Mouse (Mus musculus) limb, embryonic 15.5 days (tissue): ENCODE measurements around the gene Dusp3. TPM values are rescaled to one million over a fixed set of nuclear protein-coding genes. Genes with fewer than 3 reads are reported as not detected.

Source experiments
- ATAC-seq: fragments of 200-750 bp; cut with Nextera tagmentation; 2 replicates; pipeline ENCODE4 v1.8.0; 2017; ENCODE audit warnings: low read depth, moderate TSS enrichment; ENCODE audit not compliant: insufficient number of reproducible peaks, low FRiP score, low TSS enrichment
- H3K27ac ChIP-seq: fragments of 300-500 bp; sonication (generic); 2 replicates; pipeline ENCODE4 v1.5.1; 2015; ENCODE audit warnings: moderate library complexity, mild to moderate bottlenecking, inconsistent platforms
- H3K27me3 ChIP-seq: fragments of 300-500 bp; sonication (generic); 2 replicates; pipeline ENCODE4 v1.6.1; 2015; ENCODE audit warnings: inconsistent platforms
- H3K36me3 ChIP-seq: fragments of 300-500 bp; sonication (generic); 2 replicates; pipeline ENCODE4 v1.6.1; 2015; ENCODE audit warnings: inconsistent platforms
- H3K4me1 ChIP-seq: fragments of 300-500 bp; sonication (generic); 2 replicates; pipeline ENCODE4 v1.6.1; 2015; ENCODE audit warnings: inconsistent platforms
- H3K4me2 ChIP-seq: fragments of 300-500 bp; sonication (generic); 2 replicates; pipeline ENCODE4 v1.6.1; 2015; ENCODE audit warnings: mild to moderate bottlenecking, inconsistent platforms
- H3K4me3 ChIP-seq: fragments of 300-500 bp; sonication (generic); 2 replicates; pipeline ENCODE4 v1.5.1; 2015; ENCODE audit warnings: mild to moderate bottlenecking, inconsistent platforms
- H3K9ac ChIP-seq: fragments of 300-500 bp; sonication (generic); 2 replicates; pipeline ENCODE4 v1.6.1; 2015; ENCODE audit warnings: inconsistent platforms
- H3K9me3 ChIP-seq: fragments of 300-500 bp; sonication (generic); 2 replicates; pipeline ENCODE4 v1.6.1; 2016; ENCODE audit warnings: inconsistent platforms
- WGBS: fragments of 180-500 bp; shearing (Covaris S2); methylation state at CpG from one replicate; pipeline ENCODE4 v1.1.7; 2015; 5-methylcytosine and 5-hydroxymethylcytosine counted together
- polyA plus RNA-seq: library from polyadenylated mRNA; unstranded; fragments of >200 nt; fragmentation: Nextera tagmentation; extraction: Ambion mirVana; gene quantifications from 2 replicates; pipeline ENCODE4 v1.2.1, GENCODE M21; 2015

The Dusp3 gene
- polyA plus RNA-seq, 1 experiment from 2014 or later: 26.9 TPM

- H3K9me3 ChIP-seq: no peaks in the 10 kb centered on the region
- H3K9ac ChIP-seq: no peak overlapping the region
- no peak overlapping the region for H3K27ac ChIP-seq
- H3K36me3 ChIP-seq: no peaks in the 10 kb centered on the region
- no peak overlapping the region for H3K4me2 ChIP-seq
- no peak for ATAC-seq
- H3K4me3 ChIP-seq: no peak overlapping the region
- H3K27me3 ChIP-seq: peaks cover 15% of the 10 kb centered on the region
- peaks cover 6% of the 10 kb centered on the region for H3K4me1 ChIP-seq
- WGBS: 45% methylated on average over 5 of the region's 5 CpGs
Observed at GRCm38 (mm10) chr11:101957476-101957875, 29.3 kb downstream of the Dusp3 start.

GRCm38 (mm10) chr11:101953441-101953840, 33.4 kb downstream of the Dusp3 start:
- Histone ChIP-seq H3K4me3 (no peak overlapping the region), H3K4me1 (peaks cover 7% of the 10 kb centered on the region), H3K36me3 (no peaks in the 10 kb centered on the region), H3K9ac (no peak overlapping the region), H3K9me3 (no peaks in the 10 kb centered on the region), H3K27me3 (no peaks in the 10 kb centered on the region), H3K27ac (no peak overlapping the region), H3K4me2 (no peak overlapping the region)
- ATAC-seq: no peak
- WGBS: 54% methylated on average over 4 of the region's 4 CpGs

GRCm38 (mm10) chr11:101952541-101953341, 34.1 kb downstream of the Dusp3 start:
- WGBS: 30% methylated on average over 24 of the region's 24 CpGs
- H3K4me1 ChIP-seq: peaks cover 7% of the 10 kb centered on the region
- peak overlapping the region; percentile 29; the same call in 1 of the 2 replicates for H3K27ac ChIP-seq
- no peaks in the 10 kb centered on the region for H3K36me3 ChIP-seq
- H3K4me3 ChIP-seq: no peak overlapping the region
- ATAC-seq: no peak
- H3K9me3 ChIP-seq: no peaks in the 10 kb centered on the region
- H3K4me2 ChIP-seq: no peak overlapping the region
- no peak overlapping the region for H3K9ac ChIP-seq
- H3K27me3 ChIP-seq: no peaks in the 10 kb centered on the region

GRCm38 (mm10) chr11:101950021-101950420, 36.8 kb downstream of the Dusp3 start:
- H3K36me3 ChIP-seq: no peaks in the 10 kb centered on the region
- no peaks in the 10 kb centered on the region for H3K27me3 ChIP-seq
- H3K4me2 ChIP-seq: no peak overlapping the region
- H3K4me1 ChIP-seq: peaks cover 7% of the 10 kb centered on the region
- ATAC-seq: no peak
- H3K27ac ChIP-seq: no peak overlapping the region
- H3K9ac ChIP-seq: no peak overlapping the region
- H3K4me3 ChIP-seq: no peak overlapping the region
- WGBS: 89% methylated on average over 5 of the region's 5 CpGs
- no peaks in the 10 kb centered on the region for H3K9me3 ChIP-seq

GRCm38 (mm10) chr11:101946525-101946924, 40.3 kb downstream of the Dusp3 start:
- ATAC-seq: peak; percentile 35; the same call in 1 of the 2 replicates
- H3K4me1 ChIP-seq: no peaks in the 10 kb centered on the region
- H3K4me2 ChIP-seq: no peak overlapping the region
- no peak overlapping the region for H3K4me3 ChIP-seq
- no peaks in the 10 kb centered on the region for H3K27me3 ChIP-seq
- WGBS: 30% methylated on average over 5 of the region's 5 CpGs
- no peak overlapping the region for H3K9ac ChIP-seq
- H3K9me3 ChIP-seq: no peaks in the 10 kb centered on the region
- H3K36me3 ChIP-seq: no peaks in the 10 kb centered on the region
- H3K27ac ChIP-seq: no peak overlapping the region

- H3K9ac ChIP-seq: no peak overlapping the region
- H3K36me3 ChIP-seq: no peaks in the 10 kb centered on the region
- 32% methylated on average over 3 of the region's 3 CpGs for WGBS
- no peaks in the 10 kb centered on the region for H3K9me3 ChIP-seq
- no peak overlapping the region for H3K27ac ChIP-seq
- no peak for ATAC-seq
- no peak overlapping the region for H3K4me3 ChIP-seq
- no peak overlapping the region for H3K4me2 ChIP-seq
- peaks cover 8% of the 10 kb centered on the region; the same call in 1 of the 2 replicates for H3K27me3 ChIP-seq
- H3K4me1 ChIP-seq: no peaks in the 10 kb centered on the region
Observed at GRCm38 (mm10) chr11:101943055-101943454, 43.8 kb downstream of the Dusp3 start.

- no peak for ATAC-seq
- peak overlapping the region; percentile 77 for H3K4me2 ChIP-seq
- no peaks in the 10 kb centered on the region for H3K36me3 ChIP-seq
- peaks cover 15% of the 10 kb centered on the region for H3K4me1 ChIP-seq
- H3K27ac ChIP-seq: no peak overlapping the region
- no peaks in the 10 kb centered on the region for H3K9me3 ChIP-seq
- peak overlapping the region; percentile 41 for H3K4me3 ChIP-seq
- WGBS: 1% methylated on average over 32 of the region's 32 CpGs
- peak overlapping the region; percentile 28; the same call in 1 of the 2 replicates for H3K9ac ChIP-seq
- H3K27me3 ChIP-seq: peaks cover 28% of the 10 kb centered on the region; the same call in 1 of the 2 replicates
Observed at GRCm38 (mm10) chr11:101937108-101937507, 49.7 kb downstream of the Dusp3 start.

- Histone ChIP-seq H3K27me3 (peaks cover 28% of the 10 kb centered on the region; the same call in 1 of the 2 replicates), H3K4me3 (no peak overlapping the region), H3K9ac (no peak overlapping the region), H3K9me3 (no peaks in the 10 kb centered on the region), H3K4me1 (peaks cover 15% of the 10 kb centered on the region), H3K4me2 (no peak overlapping the region), H3K27ac (no peak overlapping the region), H3K36me3 (no peaks in the 10 kb centered on the region)
- 38% methylated on average over 7 of the region's 7 CpGs for WGBS
- no peak for ATAC-seq
Observed at GRCm38 (mm10) chr11:101936421-101936820, 50.4 kb downstream of the Dusp3 start.

- WGBS: 45% methylated on average over 3 of the region's 3 CpGs
- H3K27me3 ChIP-seq: peaks cover 30% of the 10 kb centered on the region; the same call in 1 of the 2 replicates
- no peak for ATAC-seq
Observed at GRCm38 (mm10) chr11:101935743-101936142, 51.1 kb downstream of the Dusp3 start.

GRCm38 (mm10) chr11:101931978-101932377, 54.8 kb downstream of the Dusp3 start:
- H3K4me1 ChIP-seq: peaks cover 8% of the 10 kb centered on the region
- no peak overlapping the region for H3K4me2 ChIP-seq
- H3K27me3 ChIP-seq: 0 out of 2 replicates have a peak, but pooled peaks cover 13% of the 10 kb centered on the region
- no peak overlapping the region for H3K27ac ChIP-seq
- ATAC-seq: no peak
- no peak overlapping the region for H3K4me3 ChIP-seq
- no peak overlapping the region for H3K9ac ChIP-seq
- 58% methylated on average over 4 of the region's 4 CpGs for WGBS
- H3K9me3 ChIP-seq: no peaks in the 10 kb centered on the region
- H3K36me3 ChIP-seq: no peaks in the 10 kb centered on the region

More at GRCm38 (mm10) chr11:101935743-101936142, 51.1 kb downstream of the Dusp3 start:
- Histone ChIP-seq H3K4me3 (no peak overlapping the region), H3K4me2 (no peak overlapping the region), H3K36me3 (no peaks in the 10 kb centered on the region), H3K9ac (no peak overlapping the region), H3K27ac (no peak overlapping the region), H3K9me3 (no peaks in the 10 kb centered on the region), H3K4me1 (peaks cover 15% of the 10 kb centered on the region)

GRCm38 (mm10) chr11:101928030-101928762, 58.6 kb downstream of the Dusp3 start:
- 0 out of 2 replicates have a peak, but pooled peaks cover 2% of the 10 kb centered on the region for H3K27me3 ChIP-seq
- ATAC-seq: no peak
- H3K9ac ChIP-seq: no peak overlapping the region
- H3K36me3 ChIP-seq: no peaks in the 10 kb centered on the region
- H3K27ac ChIP-seq: no peak overlapping the region
- H3K4me3 ChIP-seq: no peak overlapping the region
- H3K4me2 ChIP-seq: no peak overlapping the region
- WGBS: 32% methylated on average over 25 of the region's 25 CpGs
- no peaks in the 10 kb centered on the region for H3K9me3 ChIP-seq
- 0 out of 2 replicates have a peak, but pooled peaks cover 3% of the 10 kb centered on the region for H3K4me1 ChIP-seq
